Mouse (Mus musculus) midbrain, embryonic 12.5 days (tissue): ENCODE data around the gene Adra2c. TPM values are rescaled to one million over a fixed set of nuclear protein-coding genes. Genes with fewer than 3 reads are reported as not detected.

ENCODE experiments used
- ATAC-seq: fragments of 200-750 bp; cut with Nextera tagmentation; 2 replicates; pipeline ENCODE4 v1.8.0; 2017; ENCODE audit warnings: low read depth, moderate TSS enrichment, moderate library complexity; ENCODE audit not compliant: low FRiP score
- H3K27ac ChIP-seq: fragments of 300-500 bp; sonication (generic); replicated peaks from 2 replicates; pipeline ENCODE4 v1.5.1; 2016; ENCODE audit warnings: mild to moderate bottlenecking
- H3K27me3 ChIP-seq: fragments of 300-500 bp; sonication (generic); 2 replicates; pipeline ENCODE4 v1.6.1; 2016; ENCODE audit warnings: mild to moderate bottlenecking
- H3K36me3 ChIP-seq: fragments of 300-500 bp; sonication (generic); 2 replicates; pipeline ENCODE4 v1.6.1; 2016
- H3K4me1 ChIP-seq: fragments of 300-500 bp; sonication (generic); 2 replicates; pipeline ENCODE4 v1.6.1; 2016
- H3K4me2 ChIP-seq: fragments of 300-500 bp; sonication (generic); replicated peaks from 2 replicates; pipeline ENCODE4 v1.6.1; 2016; ENCODE audit warnings: mild to moderate bottlenecking, moderate library complexity
- H3K4me3 ChIP-seq: fragments of 300-500 bp; sonication (generic); 2 replicates; pipeline ENCODE4 v1.5.1; 2016; ENCODE audit warnings: mild to moderate bottlenecking
- H3K9ac ChIP-seq: fragments of 300-500 bp; sonication (generic); replicated peaks from 2 replicates; pipeline ENCODE4 v1.6.1; 2016; ENCODE audit warnings: mild to moderate bottlenecking, moderate library complexity
- H3K9me3 ChIP-seq: fragments of 300-500 bp; sonication (generic); 2 replicates; pipeline ENCODE4 v1.6.1; 2016; ENCODE audit warnings: mild to moderate bottlenecking
- WGBS: fragments of 180-500 bp; shearing (Covaris S2); methylation state at CpG from one replicate; pipeline ENCODE4 v1.1.7; 2016; 5-methylcytosine and 5-hydroxymethylcytosine counted together
- polyA plus RNA-seq: library from polyadenylated mRNA; unstranded; fragments of >200 nt; fragmentation: Nextera tagmentation; extraction: Ambion mirVana; gene quantifications from 2 replicates; pipeline ENCODE4 v1.2.1, GENCODE M21; 2016

Gene Adra2c
- polyA plus RNA-seq, 1 experiment from 2014 or later, result not detected

GRCm38 (mm10) chr5:35278741-35279695 lies 899 bp downstream of the Adra2c start:
- no peaks in the 10 kb centered on the region for H3K36me3 ChIP-seq
- WGBS, result under 1% methylated on average over 93 of the region's 118 CpGs
- ATAC-seq, result no peak
- no peaks in the 10 kb centered on the region for H3K9me3 ChIP-seq
- H3K4me2 ChIP-seq, result peak overlapping the region; percentile 77
- H3K27me3 ChIP-seq, result peaks cover 88% of the 10 kb centered on the region
- peak overlapping the region; percentile 49 for H3K4me3 ChIP-seq
- H3K9ac ChIP-seq, result no peak overlapping the region
- peaks cover 22% of the 10 kb centered on the region for H3K4me1 ChIP-seq
- H3K27ac ChIP-seq, result no peak overlapping the region

GRCm38 (mm10) chr5:35279696-35280001 lies 1.5 kb downstream of the Adra2c start:
- Histone ChIP-seq H3K36me3 (no peaks in the 10 kb centered on the region), H3K9ac (no peak overlapping the region), H3K27me3 (peaks cover 89% of the 10 kb centered on the region), H3K9me3 (no peaks in the 10 kb centered on the region), H3K4me1 (peaks cover 22% of the 10 kb centered on the region), H3K4me3 (peak overlapping the region; percentile 49), H3K4me2 (peak overlapping the region; percentile 77), H3K27ac (no peak overlapping the region)
- ATAC-seq, result no peak
- WGBS, result under 1% methylated on average over 49 of the region's 49 CpGs

- Histone ChIP-seq H3K27ac (no peak overlapping the region), H3K27me3 (peaks cover 89% of the 10 kb centered on the region), H3K9ac (no peak overlapping the region), H3K36me3 (no peaks in the 10 kb centered on the region), H3K4me3 (peak overlapping the region; percentile 49), H3K9me3 (no peaks in the 10 kb centered on the region), H3K4me1 (peaks cover 22% of the 10 kb centered on the region), H3K4me2 (peak overlapping the region; percentile 77)
- WGBS, result 5% methylated on average over 74 of the region's 75 CpGs
- ATAC-seq, result no peak
These were observed 2.1 kb downstream of the Adra2c start for GRCm38 (mm10) chr5:35280002-35280782.

GRCm38 (mm10) chr5:35280783-35281165 lies 2.7 kb downstream of the Adra2c start:
- Histone ChIP-seq H3K9me3 (no peaks in the 10 kb centered on the region), H3K27me3 (peaks cover 84% of the 10 kb centered on the region), H3K36me3 (no peaks in the 10 kb centered on the region), H3K4me3 (peak overlapping the region; percentile 49), H3K4me2 (peak overlapping the region; percentile 38), H3K9ac (no peak overlapping the region), H3K4me1 (peaks cover 22% of the 10 kb centered on the region), H3K27ac (no peak overlapping the region)
- WGBS, result 7% methylated on average over 37 of the region's 40 CpGs
- ATAC-seq, result no peak

- Histone ChIP-seq H3K27me3 (peaks cover 40% of the 10 kb centered on the region), H3K9me3 (no peaks in the 10 kb centered on the region), H3K9ac (no peak overlapping the region), H3K27ac (no peak overlapping the region), H3K4me3 (no peak overlapping the region), H3K4me2 (no peak overlapping the region), H3K36me3 (no peaks in the 10 kb centered on the region), H3K4me1 (peaks cover 4% of the 10 kb centered on the region; the same call in 1 of the 2 replicates)
- ATAC-seq, result no peak
- WGBS, result 48% methylated on average over 3 of the region's 3 CpGs
These were observed 7.2 kb downstream of the Adra2c start for GRCm38 (mm10) chr5:35285281-35285680.

GRCm38 (mm10) chr5:35286190-35286589 lies 8.1 kb downstream of the Adra2c start:
- Histone ChIP-seq H3K27ac (no peak overlapping the region), H3K4me1 (no peaks in the 10 kb centered on the region), H3K9me3 (no peaks in the 10 kb centered on the region), H3K9ac (no peak overlapping the region), H3K36me3 (no peaks in the 10 kb centered on the region), H3K4me3 (no peak overlapping the region), H3K4me2 (no peak overlapping the region), H3K27me3 (peaks cover 36% of the 10 kb centered on the region)
- 68% methylated on average over 5 of the region's 5 CpGs for WGBS
- no peak for ATAC-seq

GRCm38 (mm10) chr5:35299621-35300020 lies 21.5 kb downstream of the Adra2c start:
- 29% methylated on average over 3 of the region's 3 CpGs for WGBS

GRCm38 (mm10) chr5:35304191-35304590 lies 26.1 kb downstream of the Adra2c start:
- no peak for ATAC-seq
- WGBS, result 78% methylated on average over 3 of the region's 3 CpGs
- Histone ChIP-seq H3K27ac (no peak overlapping the region), H3K4me3 (no peak overlapping the region), H3K27me3 (no peaks in the 10 kb centered on the region), H3K36me3 (no peaks in the 10 kb centered on the region), H3K9me3 (no peaks in the 10 kb centered on the region), H3K9ac (no peak overlapping the region), H3K4me1 (no peaks in the 10 kb centered on the region), H3K4me2 (no peak overlapping the region)

More at GRCm38 (mm10) chr5:35299621-35300020, 21.5 kb downstream of the Adra2c start:
- no peak overlapping the region for H3K9ac ChIP-seq
- no peaks in the 10 kb centered on the region for H3K36me3 ChIP-seq
- ATAC-seq, result no peak
- no peaks in the 10 kb centered on the region for H3K9me3 ChIP-seq
- H3K4me3 ChIP-seq, result no peak overlapping the region
- no peak overlapping the region for H3K4me2 ChIP-seq
- peaks cover 15% of the 10 kb centered on the region; the same call in 1 of the 2 replicates for H3K27me3 ChIP-seq
- no peaks in the 10 kb centered on the region for H3K4me1 ChIP-seq
- no peak overlapping the region for H3K27ac ChIP-seq

GRCm38 (mm10) chr5:35305332-35305731 lies 27.2 kb downstream of the Adra2c start:
- no peak overlapping the region for H3K4me3 ChIP-seq
- H3K4me1 ChIP-seq, result peaks cover 2% of the 10 kb centered on the region; the same call in 1 of the 2 replicates
- H3K36me3 ChIP-seq, result no peaks in the 10 kb centered on the region
- no peaks in the 10 kb centered on the region; the same call in 1 of the 2 replicates for H3K27me3 ChIP-seq
- H3K9me3 ChIP-seq, result no peaks in the 10 kb centered on the region
- H3K27ac ChIP-seq, result no peak overlapping the region
- 60% methylated on average over 10 of the region's 10 CpGs for WGBS
- H3K9ac ChIP-seq, result no peak overlapping the region
- H3K4me2 ChIP-seq, result no peak overlapping the region
- no peak for ATAC-seq

GRCm38 (mm10) chr5:35306692-35307091 lies 28.6 kb downstream of the Adra2c start:
- H3K4me3 ChIP-seq, result no peak overlapping the region
- WGBS, result 94% methylated on average over 1 of the region's 1 CpGs
- ATAC-seq, result no peak
- H3K36me3 ChIP-seq, result no peaks in the 10 kb centered on the region
- no peaks in the 10 kb centered on the region for H3K9me3 ChIP-seq
- H3K9ac ChIP-seq, result no peak overlapping the region
- H3K4me2 ChIP-seq, result no peak overlapping the region
- no peak overlapping the region for H3K27ac ChIP-seq
- H3K27me3 ChIP-seq, result peaks cover 3% of the 10 kb centered on the region
- peaks cover 2% of the 10 kb centered on the region; the same call in 1 of the 2 replicates for H3K4me1 ChIP-seq

- H3K27ac ChIP-seq, result no peak overlapping the region
- H3K9me3 ChIP-seq, result no peaks in the 10 kb centered on the region
- WGBS, result 37% methylated on average over 7 of the region's 7 CpGs
- no peaks in the 10 kb centered on the region for H3K36me3 ChIP-seq
- peaks cover 23% of the 10 kb centered on the region for H3K27me3 ChIP-seq
- no peak overlapping the region for H3K9ac ChIP-seq
- H3K4me2 ChIP-seq, result no peak overlapping the region
- peaks cover 14% of the 10 kb centered on the region for H3K4me1 ChIP-seq
- no peak for ATAC-seq
- H3K4me3 ChIP-seq, result no peak overlapping the region
These were observed 31.7 kb downstream of the Adra2c start for GRCm38 (mm10) chr5:35309853-35310252.

- no peak overlapping the region for H3K9ac ChIP-seq
- 88% methylated on average over 5 of the region's 5 CpGs for WGBS
These were observed 33.7 kb downstream of the Adra2c start for GRCm38 (mm10) chr5:35311738-35312250.

More at GRCm38 (mm10) chr5:35311738-35312250, 33.7 kb downstream of the Adra2c start:
- Histone ChIP-seq H3K36me3 (no peaks in the 10 kb centered on the region), H3K27ac (no peak overlapping the region), H3K4me3 (no peak overlapping the region), H3K4me2 (no peak overlapping the region), H3K9me3 (no peaks in the 10 kb centered on the region), H3K27me3 (peaks cover 28% of the 10 kb centered on the region), H3K4me1 (peaks cover 14% of the 10 kb centered on the region)
- ATAC-seq, result no peak
